Mouse (Mus musculus) olfactory bulb, adult 2 months (tissue): ENCODE measurements around the gene Eef1a2.

Source experiments
- CTCF ChIP-seq: fragments of 200-500 bp; IDR thresholded peaks from 2 replicates; pipeline ENCODE4 v1.5.1; 2012; ENCODE audit warnings: low read depth, mild to moderate bottlenecking, low read length, moderate library complexity; ENCODE audit not compliant: insufficient read depth
- POLR2A ChIP-seq: fragments of 200-500 bp; IDR thresholded peaks from 2 replicates; pipeline ENCODE4 v1.6.1; 2012; ENCODE audit warnings: mild to moderate bottlenecking, low read depth, low read length, moderate library complexity; ENCODE audit not compliant: insufficient read depth

GRCm38 (mm10) chr2:181104111-181104510 lies 52.7 kb downstream of the Eef1a2 start:
- TF ChIP-seq POLR2A (no peak), CTCF (no peak)
